Mouse (Mus musculus): ENCODE data around the gene Olfr214. TPM values are rescaled to one million over a fixed set of nuclear protein-coding genes. Genes with fewer than 3 reads are reported as not detected.

Gene Olfr214
- not detected for polyA plus RNA-seq (2014; fragmentation: Illumina TruSeq; extraction: RNeasy Lipid Tissue Mini Kit (QIAGEN cat#74804); ENCODE audit: low read depth, low replicate concordance)

DNA sequence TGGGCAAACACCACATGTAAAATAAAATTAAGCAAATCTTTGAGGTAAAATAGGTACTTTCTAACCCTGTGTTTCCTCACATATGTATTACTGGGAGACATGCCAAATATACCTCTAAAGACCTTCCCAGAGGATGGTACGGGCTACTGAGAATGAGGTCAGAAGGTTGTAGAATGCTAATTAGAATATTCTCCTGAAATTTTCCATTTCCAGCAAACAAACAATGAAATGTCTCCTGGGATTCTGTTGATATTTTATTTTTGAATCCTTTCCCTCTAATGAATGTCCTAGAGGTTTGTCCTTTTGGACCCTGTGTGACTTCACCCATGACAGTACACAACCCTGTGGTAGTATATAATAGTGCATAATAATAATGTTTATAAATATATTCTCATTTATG, at the start of gene Olfr214:
Gene Olfr214, plus strand, starts transcription at position 301 of the 400 bp plus-strand sequence.

DNA sequence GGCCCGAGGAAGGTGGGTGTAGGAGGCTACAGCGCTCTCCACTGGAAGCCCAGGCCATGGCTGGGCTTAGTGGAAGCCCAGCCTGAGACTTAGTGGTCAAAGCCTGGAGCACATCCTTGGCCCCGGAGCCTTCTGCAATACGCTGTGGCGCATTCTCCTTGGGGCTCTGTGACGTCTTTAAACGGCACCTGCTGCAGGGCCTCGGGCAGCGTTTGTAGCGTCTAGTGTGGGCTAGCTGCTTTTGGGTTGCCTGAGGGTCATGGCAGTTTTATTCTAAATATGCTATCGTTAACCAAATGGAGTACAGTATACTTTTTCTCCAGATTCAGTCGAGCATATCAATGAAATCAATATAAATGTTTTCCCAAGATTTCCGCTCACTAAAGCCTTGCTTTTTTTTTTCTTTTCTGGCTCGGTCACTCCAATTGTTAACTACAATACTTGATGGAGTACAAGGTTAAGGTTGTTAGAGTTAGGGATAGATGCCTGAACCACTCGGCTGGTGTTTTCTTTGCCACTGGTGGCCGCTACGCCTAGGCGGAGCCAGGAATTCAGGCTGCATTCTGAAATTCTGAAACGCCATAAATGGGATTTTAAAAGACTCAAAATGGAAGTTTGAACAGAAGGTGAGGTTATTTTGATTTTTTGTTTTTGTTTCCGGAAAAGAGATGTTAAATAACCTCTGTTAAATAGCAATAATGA, 47.6 kb upstream of the Olfr214 start, which contains the start of gene Olfr212:
Gene Olfr212, plus strand, starts transcription at position 215 of the 702 bp plus-strand sequence.

GRCm38 (mm10) chr6:116538156-116538555, 15.9 kb upstream of the Olfr214 start, which contains the start of gene Olfr213:
TSS of gene Olfr213 (plus strand) at chr6:116538456.

GRCm38 (mm10) chr6:116550841-116551240, 3.2 kb upstream of the Olfr214 start, which contains the start of gene Gm5580:
TSS of gene Gm5580 (plus strand) at chr6:116551141.

GRCm38 (mm10) chr6:116584095-116584494, 30.1 kb downstream of the Olfr214 start, which contains the start of gene Olfr215:
TSS of gene Olfr215 (minus strand) at chr6:116584195.

Other genes starting within 250 kb of the Olfr214 start
- 93.8 TPM for gene March8, start 216.2 kb upstream of the Olfr214 start, polyA plus RNA-seq (2014; fragmentation: Illumina TruSeq; extraction: RNeasy Lipid Tissue Mini Kit (QIAGEN cat#74804); ENCODE audit: low read depth, low replicate concordance)
- gene Alox5, start 93.1 kb upstream of the Olfr214 start, polyA plus RNA-seq (2014; fragmentation: Illumina TruSeq; extraction: RNeasy Lipid Tissue Mini Kit (QIAGEN cat#74804); ENCODE audit: low read depth, low replicate concordance): not detected
- not detected for gene Olfr211, start 65.1 kb upstream of the Olfr214 start, polyA plus RNA-seq (2014; fragmentation: Illumina TruSeq; extraction: RNeasy Lipid Tissue Mini Kit (QIAGEN cat#74804); ENCODE audit: low read depth, low replicate concordance)
- gene Olfr212, start 47.7 kb upstream of the Olfr214 start, polyA plus RNA-seq (2014; fragmentation: Illumina TruSeq; extraction: RNeasy Lipid Tissue Mini Kit (QIAGEN cat#74804); ENCODE audit: low read depth, low replicate concordance): not detected
- gene Olfr213, start 15.8 kb upstream of the Olfr214 start, polyA plus RNA-seq (2014; fragmentation: Illumina TruSeq; extraction: RNeasy Lipid Tissue Mini Kit (QIAGEN cat#74804); ENCODE audit: low read depth, low replicate concordance): not detected
- gene Gm5580, start 3.1 kb upstream of the Olfr214 start, polyA plus RNA-seq (2014; fragmentation: Illumina TruSeq; extraction: RNeasy Lipid Tissue Mini Kit (QIAGEN cat#74804); ENCODE audit: low read depth, low replicate concordance): not detected
- not detected for gene Olfr215, start 30.0 kb downstream of the Olfr214 start, polyA plus RNA-seq (2014; fragmentation: Illumina TruSeq; extraction: RNeasy Lipid Tissue Mini Kit (QIAGEN cat#74804); ENCODE audit: low read depth, low replicate concordance)
- 27.9 TPM for gene Zfp422, start 74.8 kb downstream of the Olfr214 start, polyA plus RNA-seq (2014; fragmentation: Illumina TruSeq; extraction: RNeasy Lipid Tissue Mini Kit (QIAGEN cat#74804); ENCODE audit: low read depth, low replicate concordance)
- 11.9 TPM for gene Depp1, start 96.4 kb downstream of the Olfr214 start, polyA plus RNA-seq (2014; fragmentation: Illumina TruSeq; extraction: RNeasy Lipid Tissue Mini Kit (QIAGEN cat#74804); ENCODE audit: low read depth, low replicate concordance)
- gene Rassf4, start 119.7 kb downstream of the Olfr214 start, polyA plus RNA-seq (2014; fragmentation: Illumina TruSeq; extraction: RNeasy Lipid Tissue Mini Kit (QIAGEN cat#74804); ENCODE audit: low read depth, low replicate concordance): 2.1 TPM
- gene Tmem72, start 162.7 kb downstream of the Olfr214 start, polyA plus RNA-seq (2014; fragmentation: Illumina TruSeq; extraction: RNeasy Lipid Tissue Mini Kit (QIAGEN cat#74804); ENCODE audit: low read depth, low replicate concordance): not detected

Measured in liver, adult 10 weeks (tissue).